Mouse (Mus musculus) ovary, postnatal 36 days (tissue): ENCODE results near the gene Gm10160.

ENCODE experiments used
- DNase-seq: peaks from one replicate; pipeline ENCODE4 v3.0.0; 2022; ENCODE audit warnings: low spot score, mixed read lengths

Gene Gm10160

GRCm38 (mm10) chr7:81827806-81828667 lies 27.6 kb downstream of the Gm10160 start:
- DNase-seq, result no peak

- DNase-seq, result no peak
Observed at GRCm38 (mm10) chr7:81825381-81825780, 30.2 kb downstream of the Gm10160 start.

GRCm38 (mm10) chr7:81824906-81825305 lies 30.7 kb downstream of the Gm10160 start:
- no peak for DNase-seq

- no peak for DNase-seq
Observed at GRCm38 (mm10) chr7:81806067-81806466, 49.5 kb downstream of the Gm10160 start.
